Mouse (Mus musculus) embryonic fibroblast, embryonic 13.5 days (primary cell): ENCODE data around the gene Cdk11b.

Experiments
- CTCF ChIP-seq: IDR thresholded peaks from 2 replicates; pipeline ENCODE4 v1.5.1; 2011; ENCODE audit warnings: mild to moderate bottlenecking, control low read depth, low read length, moderate library complexity, borderline replicate concordance; ENCODE audit not compliant: insufficient read depth
- POLR2A ChIP-seq: IDR thresholded peaks from 2 replicates; pipeline ENCODE4 v1.6.1; 2011; ENCODE audit warnings: low read depth, mild to moderate bottlenecking, control low read depth, low read length, moderate library complexity

- no peak for TF ChIP-seq POLR2A
- no peak for TF ChIP-seq CTCF
Measured at GRCm38 (mm10) chr4:155603801-155604200, 20.9 kb upstream of the Cdk11b start.
